Mouse (Mus musculus): ENCODE results near the gene Clpx.
"Not testable (repeated sequence)": the region's sequence is repeated elsewhere in the genome, so short reads cannot be mapped to it uniquely, and the experiment has no call there.

Clpx gene

GRCm38 (mm10) chr9:65293973-65294715, at the start of gene Clpx:
Clpx (plus strand) TSS chr9:65294260.
- DNase-seq (ENCODE audit: low spot score) = peak; percentile 98

GRCm38 (mm10) chr9:65247502-65248376, 46.3 kb upstream of the Clpx start:
- no peak for DNase-seq (ENCODE audit: low spot score)

- DNase-seq (ENCODE audit: low spot score) = no peak
Measured at GRCm38 (mm10) chr9:65248377-65248690, 45.7 kb upstream of the Clpx start.

- no peak for DNase-seq (ENCODE audit: low spot score)
Measured at GRCm38 (mm10) chr9:65252026-65252425, 42.0 kb upstream of the Clpx start.

GRCm38 (mm10) chr9:65255906-65256600, 38.0 kb upstream of the Clpx start:
- no peak for DNase-seq (ENCODE audit: low spot score)

GRCm38 (mm10) chr9:65257218-65257910, 36.7 kb upstream of the Clpx start:
- DNase-seq (ENCODE audit: low spot score) = no peak

GRCm38 (mm10) chr9:65259366-65259765, 34.7 kb upstream of the Clpx start:
- DNase-seq (ENCODE audit: low spot score) = no peak

- no peak for DNase-seq (ENCODE audit: low spot score)
Measured at GRCm38 (mm10) chr9:65261591-65262230, 32.3 kb upstream of the Clpx start.

- no peak for DNase-seq (ENCODE audit: low spot score)
Measured at GRCm38 (mm10) chr9:65262641-65263120, 31.4 kb upstream of the Clpx start.

GRCm38 (mm10) chr9:65264959-65265358, 29.1 kb upstream of the Clpx start, which contains the start of gene Cilp:
Cilp (plus strand) TSS chr9:65265180.
- DNase-seq (ENCODE audit: low spot score) = no peak

GRCm38 (mm10) chr9:65267742-65268515, 26.1 kb upstream of the Clpx start:
- no peak for DNase-seq (ENCODE audit: low spot score)

GRCm38 (mm10) chr9:65273048-65273809, 20.8 kb upstream of the Clpx start:
- DNase-seq (ENCODE audit: low spot score) = no peak

- DNase-seq (ENCODE audit: low spot score) = no peak
Measured at GRCm38 (mm10) chr9:65273873-65274272, 20.2 kb upstream of the Clpx start.

GRCm38 (mm10) chr9:65274851-65275250, 19.2 kb upstream of the Clpx start:
- DNase-seq (ENCODE audit: low spot score) = not testable (repeated sequence)

GRCm38 (mm10) chr9:65275810-65276530, 18.1 kb upstream of the Clpx start:
- no peak for DNase-seq (ENCODE audit: low spot score)

- peak; percentile 25 for DNase-seq (ENCODE audit: low spot score)
Measured at GRCm38 (mm10) chr9:65281536-65282151, 12.4 kb upstream of the Clpx start.

GRCm38 (mm10) chr9:65283301-65283700, 10.8 kb upstream of the Clpx start:
- DNase-seq (ENCODE audit: low spot score) = no peak

- not testable (repeated sequence) for DNase-seq (ENCODE audit: low spot score)
Measured at GRCm38 (mm10) chr9:65288252-65288651, 5.8 kb upstream of the Clpx start.

GRCm38 (mm10) chr9:65289988-65290387, 4.1 kb upstream of the Clpx start:
- no peak for DNase-seq (ENCODE audit: low spot score)
